Mouse (Mus musculus) cerebellum, adult (tissue): Measurements from ENCODE around the gene Tmem151a.

Experiments
- ATAC-seq: cut with Nextera tagmentation; 2 replicates; pipeline ENCODE4 v1.9.2; 2017; ENCODE audit warnings: mild to moderate bottlenecking, moderate library complexity, mixed read lengths; ENCODE audit not compliant: insufficient number of reproducible peaks, low FRiP score, low TSS enrichment

Gene Tmem151a

GRCm38 (mm10) chr19:5068570-5069234, 16.6 kb downstream of the Tmem151a start:
- ATAC-seq, result no peak

DNA sequence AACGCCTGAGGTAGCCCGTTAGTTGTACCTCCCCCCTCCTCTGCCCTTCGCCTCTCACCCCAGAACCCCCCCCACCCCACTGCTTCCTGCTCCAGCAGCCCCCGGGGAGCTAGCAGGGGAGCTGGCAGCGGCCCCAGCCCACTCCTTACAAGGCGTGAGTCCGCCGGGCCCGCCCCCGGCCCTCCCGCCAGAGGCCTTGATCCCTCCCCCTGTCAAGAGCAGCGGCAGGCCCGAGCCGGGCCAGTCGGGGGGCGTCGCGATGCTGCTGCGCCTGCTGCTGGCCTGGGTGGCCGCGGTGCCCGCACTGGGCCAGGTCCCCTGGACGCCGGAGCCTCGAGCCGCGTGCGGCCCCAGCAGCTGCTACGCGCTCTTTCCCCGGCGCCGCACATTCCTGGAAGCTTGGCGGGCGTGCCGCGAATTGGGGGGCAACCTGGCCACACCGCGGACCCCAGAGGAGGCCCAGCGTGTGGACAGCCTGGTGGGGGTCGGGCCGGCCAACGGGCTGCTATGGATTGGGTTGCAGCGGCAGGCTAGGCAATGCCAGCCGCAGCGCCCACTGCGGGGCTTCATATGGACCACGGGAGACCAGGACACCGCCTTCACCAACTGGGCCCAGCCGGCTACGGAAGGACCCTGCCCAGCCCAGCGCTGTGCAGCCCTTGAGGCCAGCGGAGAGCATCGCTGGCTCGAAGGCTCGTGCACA, 17.3 kb downstream of the Tmem151a start, which contains the start of gene Cd248:
Gene Cd248, plus strand, starts transcription at position 212 of the 703 bp plus-strand sequence.
- ATAC-seq, result no peak

GRCm38 (mm10) chr19:5067040-5067799, 18.1 kb downstream of the Tmem151a start:
- no peak for ATAC-seq

DNA sequence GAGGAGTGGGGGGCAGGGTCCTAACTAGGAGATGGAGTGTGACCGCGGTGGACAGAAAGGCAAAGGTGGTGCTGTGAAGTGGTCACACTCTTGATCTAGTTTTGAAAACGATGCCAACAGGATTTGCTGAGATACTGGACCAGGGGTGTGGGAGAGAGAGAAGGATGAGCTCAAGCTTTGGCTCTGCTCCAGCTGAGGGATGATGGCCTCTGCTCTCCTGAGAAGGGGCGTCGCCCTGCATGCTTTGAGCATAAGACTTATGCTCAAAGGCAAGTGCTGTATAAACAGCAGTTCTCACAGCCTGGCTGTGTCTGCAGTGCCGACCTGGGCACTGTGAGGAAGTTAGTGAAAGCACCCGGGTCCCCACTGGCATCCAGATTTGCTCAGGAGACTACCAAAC, 20.2 kb downstream of the Tmem151a start:
- ATAC-seq, result no peak

- ATAC-seq, result no peak
These were observed 22.9 kb downstream of the Tmem151a start for GRCm38 (mm10) chr19:5062446-5062845.

GRCm38 (mm10) chr19:5062041-5062440, 23.3 kb downstream of the Tmem151a start:
- ATAC-seq, result no peak

GRCm38 (mm10) chr19:5060365-5061330, 24.7 kb downstream of the Tmem151a start:
- ATAC-seq, result no peak

DNA sequence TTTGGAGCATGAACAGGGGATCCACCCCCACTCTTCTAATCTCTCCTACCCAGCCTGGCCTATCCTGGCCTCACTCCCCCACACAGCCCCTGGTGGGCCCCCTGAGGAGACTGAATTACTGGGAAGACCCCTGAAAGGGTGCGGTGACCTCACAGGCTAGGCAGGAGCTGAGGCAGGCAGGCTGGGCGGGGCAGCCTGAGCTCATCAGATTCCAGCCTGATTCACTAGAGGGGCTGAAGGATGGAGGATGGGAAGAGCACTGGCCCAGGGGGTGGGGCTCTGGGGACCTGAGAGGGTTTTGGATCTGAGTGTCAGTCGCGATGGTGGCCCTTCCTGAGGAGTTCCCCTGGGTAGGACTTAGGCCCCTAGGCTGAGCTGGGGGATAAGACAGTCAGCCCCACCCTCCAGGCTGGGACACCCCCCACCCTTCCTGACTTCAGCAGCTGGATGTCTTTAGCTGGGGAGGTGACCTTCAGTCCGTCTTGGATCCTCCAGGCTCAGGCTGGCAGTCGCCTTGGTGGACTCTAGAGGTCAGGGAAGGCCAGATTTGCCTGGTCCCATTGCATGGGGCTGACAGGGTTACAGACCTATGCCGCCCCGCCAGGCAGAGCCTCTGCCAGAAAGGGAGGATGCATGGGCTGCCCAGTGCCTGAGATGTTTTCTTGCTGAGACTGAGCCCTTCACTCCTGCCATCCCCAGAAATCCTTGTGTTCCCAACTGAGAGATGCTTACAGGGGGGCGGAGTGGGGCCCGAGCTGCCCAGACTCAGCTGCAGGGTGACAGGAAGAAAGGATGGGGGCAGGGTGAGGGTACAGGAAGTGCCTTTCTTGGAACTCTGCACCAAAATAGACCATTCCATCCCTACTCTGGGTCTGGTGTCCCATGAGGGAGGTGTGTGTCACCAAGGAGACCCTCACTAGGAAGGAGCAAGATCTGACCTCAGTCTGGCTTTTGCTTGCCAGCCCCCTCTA, 26.2 kb downstream of the Tmem151a start:
- no peak for ATAC-seq

DNA sequence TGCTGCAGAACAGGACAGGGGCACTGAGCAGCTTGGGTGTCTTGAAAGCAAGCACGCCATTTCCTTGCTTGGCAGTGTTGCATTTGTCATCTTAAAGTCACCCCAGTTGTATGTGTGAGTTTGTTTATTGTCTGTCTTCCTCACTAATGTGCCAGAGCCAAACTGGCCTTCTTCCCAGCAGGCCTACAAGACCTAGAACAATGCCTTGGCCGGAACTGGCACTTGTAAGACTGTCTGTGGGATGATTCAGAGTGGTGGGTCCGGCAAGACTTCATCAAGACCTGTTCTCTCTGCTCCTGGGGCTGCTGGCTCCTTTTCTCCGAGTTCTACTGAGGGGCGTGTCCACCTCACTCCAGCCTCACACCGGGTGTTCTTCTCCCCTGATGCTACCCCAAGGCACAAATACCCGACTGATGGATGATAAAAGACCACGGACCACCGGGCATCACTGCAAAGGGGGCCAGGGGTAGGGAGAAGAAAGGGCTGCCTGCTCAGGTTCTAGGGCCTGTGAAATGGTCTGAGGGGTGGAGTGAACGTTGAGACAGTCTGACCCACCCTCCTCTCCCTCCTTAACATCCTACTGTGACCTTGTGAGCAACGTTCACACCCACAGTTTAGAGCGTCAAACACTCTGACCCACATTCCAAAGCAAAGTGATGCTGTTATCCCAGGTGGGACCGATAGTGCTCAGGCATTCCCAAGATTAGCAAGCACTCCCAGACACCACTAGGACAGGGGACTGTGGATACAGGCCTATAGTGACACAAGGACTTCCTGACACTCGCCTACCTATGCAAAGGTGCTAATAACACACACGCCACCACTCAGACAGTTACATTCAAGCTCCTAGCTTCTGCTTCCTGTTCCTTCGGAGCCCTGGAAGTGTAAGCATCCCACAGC, 27.2 kb downstream of the Tmem151a start:
- no peak for ATAC-seq

GRCm38 (mm10) chr19:5056251-5056650, 29.1 kb downstream of the Tmem151a start:
- ATAC-seq, result no peak

DNA sequence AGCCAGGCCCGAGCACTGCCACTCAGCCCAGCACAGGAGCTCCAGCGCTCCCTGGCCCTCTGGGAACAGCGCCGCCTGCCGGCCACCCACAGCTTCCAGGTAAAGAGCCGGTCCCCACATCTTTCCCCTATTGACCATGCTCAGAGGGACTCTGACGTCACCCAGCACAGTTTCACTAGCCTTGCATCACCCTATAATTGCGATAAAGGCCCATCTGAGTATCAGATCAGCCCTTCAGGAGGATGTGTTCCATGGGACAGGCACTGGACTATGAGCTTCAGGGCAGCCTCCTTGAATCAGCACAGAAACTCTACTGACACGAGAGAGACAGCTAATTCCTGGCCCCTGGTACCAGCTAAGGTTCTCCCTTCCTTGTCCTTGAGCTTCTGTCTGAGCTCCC, 31.4 kb downstream of the Tmem151a start:
- ATAC-seq, result no peak

- no peak for ATAC-seq
These were observed 32.5 kb downstream of the Tmem151a start for GRCm38 (mm10) chr19:5052853-5053252.

- no peak; the same call in 1 of the 2 replicates for ATAC-seq
These were observed 33.0 kb downstream of the Tmem151a start for GRCm38 (mm10) chr19:5052166-5052822.

DNA sequence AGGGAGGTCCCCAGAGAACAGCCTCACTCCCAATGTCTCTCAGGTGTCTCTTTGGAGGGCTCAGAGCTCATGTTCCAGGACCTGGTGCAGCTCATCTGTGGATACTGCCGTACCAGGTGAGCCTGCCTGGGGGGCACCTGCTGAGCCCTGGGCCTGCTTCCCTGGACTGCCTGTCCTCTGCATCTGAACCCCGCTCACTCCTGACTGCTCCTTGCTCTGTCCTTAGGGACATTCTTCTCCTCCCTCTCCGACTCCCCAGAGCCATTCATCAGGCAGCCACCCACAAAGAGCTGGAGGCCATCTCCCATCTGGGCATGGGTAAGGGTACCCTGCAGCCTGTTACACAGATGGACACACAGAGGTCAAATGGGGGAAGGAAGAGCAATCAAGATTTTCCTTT, 33.8 kb downstream of the Tmem151a start:
- ATAC-seq, result no peak

GRCm38 (mm10) chr19:5051031-5051430, 34.3 kb downstream of the Tmem151a start:
- ATAC-seq, result no peak

DNA sequence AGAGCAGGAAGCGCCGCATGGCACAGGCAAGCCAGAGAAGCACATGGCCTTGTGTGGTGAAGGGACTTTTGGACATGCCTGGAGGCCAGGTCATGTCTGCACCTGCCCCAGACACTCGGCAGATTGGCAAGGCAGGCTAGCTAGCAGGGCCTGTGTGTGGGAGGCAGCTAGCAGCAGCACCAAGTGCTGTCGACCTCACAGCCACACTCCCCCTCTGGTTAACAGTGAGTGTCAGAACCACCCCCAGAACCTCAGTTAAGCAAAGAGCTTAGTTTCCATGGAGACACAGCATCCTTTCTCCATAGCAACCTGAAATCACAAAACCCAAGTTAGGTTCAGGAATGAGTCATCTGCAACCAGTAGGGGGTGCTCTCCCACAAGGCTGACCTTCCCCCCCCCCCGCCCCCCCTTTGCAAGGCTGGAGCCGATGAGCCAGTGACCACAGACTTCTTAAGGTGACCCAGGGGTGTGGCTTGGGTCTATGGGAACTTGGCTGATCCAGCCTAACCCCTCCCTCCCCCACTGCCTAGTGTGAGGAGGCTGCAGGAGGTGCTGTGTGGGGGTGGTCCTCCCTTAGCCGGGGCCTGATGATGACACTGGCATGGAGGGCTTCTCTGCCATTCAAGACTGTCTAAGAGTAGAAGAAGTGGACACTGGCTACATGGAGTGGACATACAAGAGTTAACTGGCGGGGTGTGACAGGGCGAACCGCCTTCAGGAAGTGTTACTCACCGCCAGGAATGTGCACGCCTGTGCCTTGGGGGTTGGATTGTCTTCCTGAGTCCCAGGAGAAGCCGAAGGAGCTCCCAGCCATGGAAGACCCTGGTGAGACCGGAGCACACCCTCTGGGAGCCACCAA, 35.1 kb downstream of the Tmem151a start, which contains the start of gene Rin1:
Gene Rin1, plus strand, starts transcription at position 435 of the 859 bp plus-strand sequence.
- ATAC-seq, result no peak
